Mouse (Mus musculus) kidney, adult 2 months (tissue): ENCODE results near the gene Ugt2a1. TPM values are rescaled to one million over a fixed set of nuclear protein-coding genes. Genes with fewer than 3 reads are reported as not detected.
"Not testable (repeated sequence)": the region's sequence is repeated elsewhere in the genome, so short reads cannot be mapped to it uniquely, and the experiment has no call there.

ENCODE experiments used
- DNase-seq: peaks from one replicate; pipeline ENCODE4 v3.0.0; 2021
- H3K27ac ChIP-seq: fragments of 200-500 bp; 2 replicates; pipeline ENCODE4 v1.5.1; 2012; ENCODE audit warnings: low read depth, low read length, control low read depth, inconsistent platforms; ENCODE audit not compliant: insufficient read depth
- H3K27me3 ChIP-seq: fragments of 200-500 bp; replicated peaks from 2 replicates; pipeline ENCODE4 v1.6.1; 2012; ENCODE audit warnings: mild to moderate bottlenecking, moderate library complexity, low read length, inconsistent platforms; ENCODE audit not compliant: control insufficient read depth, insufficient read depth
- H3K36me3 ChIP-seq: fragments of 200-500 bp; 2 replicates; pipeline ENCODE4 v1.6.1; 2012; ENCODE audit warnings: mild to moderate bottlenecking, moderate library complexity, low read length, inconsistent platforms; ENCODE audit not compliant: control insufficient read depth, insufficient read depth
- H3K4me1 ChIP-seq: fragments of 200-500 bp; 2 replicates; pipeline ENCODE4 v1.6.1; 2011; ENCODE audit warnings: low read length; ENCODE audit not compliant: control insufficient read depth, insufficient read depth
- H3K4me3 ChIP-seq: fragments of 200-500 bp; 2 replicates; pipeline ENCODE4 v1.5.1; 2011; ENCODE audit warnings: mild to moderate bottlenecking, low read depth, low read length, control low read depth; ENCODE audit not compliant: insufficient read depth
- CTCF ChIP-seq: fragments of 200-500 bp; conservative IDR thresholded peaks from 2 replicates; pipeline ENCODE4 v1.5.1; 2011; ENCODE audit warnings: low read depth, mild to moderate bottlenecking, control low read depth, low read length, moderate library complexity, mixed read lengths; ENCODE audit not compliant: insufficient read depth, insufficient read length
- POLR2A ChIP-seq: fragments of 200-500 bp; IDR thresholded peaks from one replicate; pipeline ENCODE4 v1.6.1; 2011; ENCODE audit warnings: low read depth, low read length, control low read depth
- WGBS: fragments of 180-500 bp; shearing (Covaris S2); methylation state at CpG from one replicate; pipeline ENCODE4 v1.1.7; 2018; 5-methylcytosine and 5-hydroxymethylcytosine counted together
- polyA plus RNA-seq: library from polyadenylated mRNA; depleted of rRNA; stranded (reverse); fragments of >200 nt; gene quantifications from 2 replicates; pipeline ENCODE4 v1.2.3, GENCODE M21; 2012; rRNA removed

Ugt2a1 gene
- not detected in 2 replicates for polyA plus RNA-seq

GRCm38 (mm10) chr5:87490771-87491170 lies at the start of gene Ugt2a1:
Ugt2a1 (minus strand) TSS chr5:87490871.
- no peak for DNase-seq
- Histone ChIP-seq H3K4me1 (no peaks in the 10 kb centered on the region), H3K4me3 (no peak within 1 kb of the TSS), H3K27me3 (no peaks in the 10 kb centered on the region), H3K27ac (no peak within 1 kb of the TSS), H3K36me3 (no peaks in the 10 kb centered on the region)
- no peak for TF ChIP-seq POLR2A
- no peak for TF ChIP-seq CTCF
- 87% methylated on average over 1 of the region's 1 CpGs for WGBS

- DNase-seq = no peak
- no peaks in the 10 kb centered on the region for H3K36me3 ChIP-seq
- H3K27ac ChIP-seq = no peak within 1 kb of the TSS
- no peak for TF ChIP-seq POLR2A
- no peak for TF ChIP-seq CTCF
- no peaks in the 10 kb centered on the region for H3K27me3 ChIP-seq
- 76% methylated on average over 2 of the region's 2 CpGs for WGBS
- H3K4me1 ChIP-seq = peaks cover 7% of the 10 kb centered on the region; the same call in 1 of the 2 replicates
- H3K4me3 ChIP-seq = no peak within 1 kb of the TSS
These were observed 47.4 kb upstream of the Ugt2a1 start, which contains the start of gene Sult1b1 for GRCm38 (mm10) chr5:87538111-87538510. Sult1b1 (minus strand) TSS chr5:87538195.

- Histone ChIP-seq H3K27me3 (no peaks in the 10 kb centered on the region), H3K4me1 (peaks cover 7% of the 10 kb centered on the region; the same call in 1 of the 2 replicates), H3K4me3 (no peak overlapping the region), H3K36me3 (no peaks in the 10 kb centered on the region), H3K27ac (peak overlapping the region; percentile 93)
- peak; percentile 92 for DNase-seq
- TF ChIP-seq POLR2A (no peak), CTCF (no peak)
- 42% methylated on average over 4 of the region's 4 CpGs for WGBS
These were observed 45.4 kb upstream of the Ugt2a1 start for GRCm38 (mm10) chr5:87535994-87536644.

- Histone ChIP-seq H3K36me3 (no peaks in the 10 kb centered on the region), H3K27me3 (no peaks in the 10 kb centered on the region), H3K4me1 (peaks cover 7% of the 10 kb centered on the region; the same call in 1 of the 2 replicates), H3K27ac (peak overlapping the region; percentile 64), H3K4me3 (no peak overlapping the region)
- TF ChIP-seq POLR2A (no peak), CTCF (no peak)
- WGBS = 24% methylated on average over 2 of the region's 2 CpGs
- peak; percentile 84 for DNase-seq
These were observed 41.6 kb upstream of the Ugt2a1 start for GRCm38 (mm10) chr5:87532288-87532687.

GRCm38 (mm10) chr5:87523561-87523960 lies 32.9 kb upstream of the Ugt2a1 start:
- H3K36me3 ChIP-seq, H3K27me3 ChIP-seq, H3K4me3 ChIP-seq, H3K4me1 ChIP-seq: not testable (repeated sequence)
- WGBS = 53% methylated on average over 2 of the region's 2 CpGs
- peak; percentile 66 for DNase-seq
- H3K27ac ChIP-seq = peak overlapping the region; percentile 63

- Histone ChIP-seq H3K4me1 (no peaks in the 10 kb centered on the region), H3K27ac (no peak overlapping the region), H3K36me3 (no peaks in the 10 kb centered on the region), H3K4me3 (no peak overlapping the region), H3K27me3 (no peaks in the 10 kb centered on the region)
- peak; percentile 8 for DNase-seq
- TF ChIP-seq CTCF = no peak
- WGBS = 49% methylated on average over 4 of the region's 4 CpGs
These were observed 15.2 kb upstream of the Ugt2a1 start for GRCm38 (mm10) chr5:87505776-87506458.

GRCm38 (mm10) chr5:87502687-87503086 lies 12.0 kb upstream of the Ugt2a1 start:
- DNase-seq = no peak
- 73% methylated on average over 1 of the region's 1 CpGs for WGBS
- no peaks in the 10 kb centered on the region for H3K36me3 ChIP-seq
- peaks cover 3% of the 10 kb centered on the region; the same call in 1 of the 2 replicates for H3K4me1 ChIP-seq
- H3K27me3 ChIP-seq = no peaks in the 10 kb centered on the region
- no peak overlapping the region for H3K4me3 ChIP-seq
- TF ChIP-seq POLR2A = no peak
- no peak for TF ChIP-seq CTCF
- H3K27ac ChIP-seq = no peak overlapping the region
